Mouse (Mus musculus) hindbrain, embryonic 14.5 days (tissue): ENCODE data around the gene Tiam2. TPM values are rescaled to one million over a fixed set of nuclear protein-coding genes. Genes with fewer than 3 reads are reported as not detected.

Experiments used
- ATAC-seq: fragments of 200-750 bp; cut with Nextera tagmentation; 2 replicates; pipeline ENCODE4 v1.8.0; 2017; ENCODE audit warnings: moderate number of reproducible peaks, mild to moderate bottlenecking, moderate TSS enrichment, moderate library complexity; ENCODE audit not compliant: low FRiP score
- DNase-seq: peaks from one replicate; pipeline ENCODE4 v3.0.0-alpha.2; 2015; ENCODE audit warnings: low spot score
- H3K27ac ChIP-seq: fragments of 300-500 bp; sonication (generic); 2 replicates; pipeline ENCODE4 v1.5.1; 2014; ENCODE audit warnings: mild to moderate bottlenecking, moderate library complexity
- H3K27me3 ChIP-seq: fragments of 300-500 bp; sonication (generic); 2 replicates; pipeline ENCODE4 v1.6.1; 2014; ENCODE audit warnings: mild to moderate bottlenecking, low read length, mixed read lengths; ENCODE audit not compliant: control insufficient read depth, insufficient read depth
- H3K36me3 ChIP-seq: fragments of 300-500 bp; sonication (generic); replicated peaks from 2 replicates; pipeline ENCODE4 v1.6.1; 2014; ENCODE audit not compliant: control insufficient read depth, insufficient read depth
- H3K4me1 ChIP-seq: fragments of 300-500 bp; sonication (generic); replicated peaks from 2 replicates; pipeline ENCODE4 v1.6.1; 2014; ENCODE audit warnings: antibody characterized with exemption, low read length, mixed read lengths; ENCODE audit not compliant: control insufficient read depth, insufficient read depth
- H3K4me2 ChIP-seq: fragments of 300-500 bp; sonication (generic); replicated peaks from 2 replicates; pipeline ENCODE4 v1.6.1; 2014; ENCODE audit warnings: mild to moderate bottlenecking, moderate library complexity
- H3K4me3 ChIP-seq: fragments of 300-500 bp; sonication (generic); replicated peaks from 2 replicates; pipeline ENCODE4 v1.5.1; 2014; ENCODE audit warnings: mild to moderate bottlenecking, low read length
- H3K9ac ChIP-seq: fragments of 300-500 bp; sonication (generic); 2 replicates; pipeline ENCODE4 v1.6.1; 2014
- H3K9me3 ChIP-seq: fragments of 300-500 bp; sonication (generic); 2 replicates; pipeline ENCODE4 v1.6.1; 2016; ENCODE audit warnings: low read length; ENCODE audit not compliant: control insufficient read depth
- WGBS: fragments of 180-500 bp; shearing (Covaris S2); extraction: QIAGEN DNeasy Blood & Tissue Kit; methylation state at CpG from one replicate; pipeline ENCODE4 v1.1.7; 2014; 5-methylcytosine and 5-hydroxymethylcytosine counted together
- polyA plus RNA-seq: library from polyadenylated mRNA; unstranded; fragments of >200 nt; fragmentation: Nextera tagmentation; extraction: Ambion mirVana; gene quantifications from 2 replicates; pipeline ENCODE4 v1.2.1, GENCODE M21; 2014

Tiam2 gene
- polyA plus RNA-seq, 1 experiment from 2014 or later: 6.3 TPM

- DNase-seq (no peak), ATAC-seq (no peak)
- Histone ChIP-seq H3K36me3 (no peaks in the 10 kb centered on the region), H3K27me3 (no peaks in the 10 kb centered on the region), H3K9ac (no peak overlapping the region), H3K4me1 (no peaks in the 10 kb centered on the region), H3K4me2 (no peak overlapping the region), H3K27ac (no peak overlapping the region), H3K4me3 (no peak overlapping the region), H3K9me3 (no peaks in the 10 kb centered on the region)
- WGBS: 91% methylated on average over 2 of the region's 2 CpGs
Observed at GRCm38 (mm10) chr17:3476546-3476945, 150.2 kb downstream of the Tiam2 start.

- H3K27ac ChIP-seq: no peak overlapping the region
- H3K9me3 ChIP-seq: no peaks in the 10 kb centered on the region
- no peaks in the 10 kb centered on the region for H3K4me1 ChIP-seq
- H3K27me3 ChIP-seq: no peaks in the 10 kb centered on the region
- no peak for DNase-seq
- ATAC-seq: no peak
- no peaks in the 10 kb centered on the region for H3K36me3 ChIP-seq
- H3K4me3 ChIP-seq: no peak overlapping the region
- WGBS: 69% methylated on average over 7 of the region's 7 CpGs
- H3K9ac ChIP-seq: no peak overlapping the region
- no peak overlapping the region for H3K4me2 ChIP-seq
Observed at GRCm38 (mm10) chr17:3481576-3482575, 155.5 kb downstream of the Tiam2 start.

- no peak overlapping the region for H3K9ac ChIP-seq
- ATAC-seq: no peak
Observed at GRCm38 (mm10) chr17:3483091-3483490, 156.7 kb downstream of the Tiam2 start.

GRCm38 (mm10) chr17:3485851-3486250 is 159.5 kb downstream of the Tiam2 start:
- H3K4me1 ChIP-seq: no peaks in the 10 kb centered on the region
- H3K4me3 ChIP-seq: no peak overlapping the region
- ATAC-seq (no peak), DNase-seq (no peak)
- WGBS: 61% methylated on average over 7 of the region's 7 CpGs
- H3K27ac ChIP-seq: no peak overlapping the region
- no peaks in the 10 kb centered on the region for H3K27me3 ChIP-seq
- no peak overlapping the region for H3K9ac ChIP-seq
- no peak overlapping the region for H3K4me2 ChIP-seq
- no peaks in the 10 kb centered on the region for H3K9me3 ChIP-seq
- no peaks in the 10 kb centered on the region for H3K36me3 ChIP-seq

More at GRCm38 (mm10) chr17:3483091-3483490, 156.7 kb downstream of the Tiam2 start:
- Histone ChIP-seq H3K4me3 (no peak overlapping the region), H3K4me1 (no peaks in the 10 kb centered on the region), H3K27ac (no peak overlapping the region), H3K36me3 (no peaks in the 10 kb centered on the region), H3K4me2 (no peak overlapping the region), H3K27me3 (no peaks in the 10 kb centered on the region), H3K9me3 (no peaks in the 10 kb centered on the region)
- WGBS: 89% methylated on average over 8 of the region's 8 CpGs
- DNase-seq: no peak

GRCm38 (mm10) chr17:3487211-3487610 is 160.8 kb downstream of the Tiam2 start:
- Histone ChIP-seq H3K9ac (no peak overlapping the region), H3K36me3 (no peaks in the 10 kb centered on the region), H3K4me3 (no peak overlapping the region), H3K4me2 (no peak overlapping the region), H3K4me1 (no peaks in the 10 kb centered on the region), H3K9me3 (no peaks in the 10 kb centered on the region), H3K27me3 (no peaks in the 10 kb centered on the region), H3K27ac (no peak overlapping the region)
- 93% methylated on average over 4 of the region's 4 CpGs for WGBS
- ATAC-seq (no peak), DNase-seq (no peak)

- Histone ChIP-seq H3K27ac (no peak overlapping the region), H3K4me1 (no peaks in the 10 kb centered on the region), H3K27me3 (no peaks in the 10 kb centered on the region), H3K4me3 (no peak overlapping the region), H3K4me2 (no peak overlapping the region), H3K36me3 (no peaks in the 10 kb centered on the region), H3K9ac (no peak overlapping the region), H3K9me3 (no peaks in the 10 kb centered on the region)
- ATAC-seq: no peak
- 74% methylated on average over 12 of the region's 12 CpGs for WGBS
- no peak for DNase-seq
Observed at GRCm38 (mm10) chr17:3487721-3488601, 161.6 kb downstream of the Tiam2 start.

- H3K9me3 ChIP-seq: no peaks in the 10 kb centered on the region
- no peaks in the 10 kb centered on the region for H3K27me3 ChIP-seq
- H3K4me3 ChIP-seq: no peak overlapping the region
- DNase-seq (no peak), ATAC-seq (no peak)
- no peak overlapping the region for H3K9ac ChIP-seq
- no peak overlapping the region for H3K27ac ChIP-seq
- 85% methylated on average over 11 of the region's 11 CpGs for WGBS
- H3K4me1 ChIP-seq: no peaks in the 10 kb centered on the region
- no peak overlapping the region for H3K4me2 ChIP-seq
- no peaks in the 10 kb centered on the region for H3K36me3 ChIP-seq
Observed at GRCm38 (mm10) chr17:3490216-3490895, 164.0 kb downstream of the Tiam2 start.

- ATAC-seq (no peak), DNase-seq (no peak)
- Histone ChIP-seq H3K27me3 (no peaks in the 10 kb centered on the region), H3K4me2 (no peak overlapping the region), H3K36me3 (no peaks in the 10 kb centered on the region), H3K4me1 (no peaks in the 10 kb centered on the region), H3K27ac (no peak overlapping the region), H3K9me3 (no peaks in the 10 kb centered on the region), H3K9ac (no peak overlapping the region), H3K4me3 (no peak overlapping the region)
- 73% methylated on average over 5 of the region's 5 CpGs for WGBS
Observed at GRCm38 (mm10) chr17:3491065-3491464, 164.7 kb downstream of the Tiam2 start.

- DNase-seq (no peak), ATAC-seq (no peak)
- no peaks in the 10 kb centered on the region for H3K4me1 ChIP-seq
- H3K27me3 ChIP-seq: no peaks in the 10 kb centered on the region
- no peak overlapping the region for H3K27ac ChIP-seq
- WGBS: 86% methylated on average over 6 of the region's 6 CpGs
- H3K9ac ChIP-seq: no peak overlapping the region
- no peak overlapping the region for H3K4me3 ChIP-seq
- no peaks in the 10 kb centered on the region for H3K9me3 ChIP-seq
- no peaks in the 10 kb centered on the region for H3K36me3 ChIP-seq
- no peak overlapping the region for H3K4me2 ChIP-seq
Observed at GRCm38 (mm10) chr17:3491667-3492066, 165.3 kb downstream of the Tiam2 start.
